Mouse (Mus musculus): ENCODE data around the gene Vmn1r188. TPM values are rescaled to one million over a fixed set of nuclear protein-coding genes. Genes with fewer than 3 reads are reported as not detected.
"Not testable (repeated sequence)": the region's sequence is repeated elsewhere in the genome, so short reads cannot be mapped to it uniquely, and the experiment has no call there.

Vmn1r188 gene
- total RNA-seq (2021): not detected
- long read RNA-seq, experiment 1: 0 reads
- long read RNA-seq, experiment 2: 0 reads

DNA sequence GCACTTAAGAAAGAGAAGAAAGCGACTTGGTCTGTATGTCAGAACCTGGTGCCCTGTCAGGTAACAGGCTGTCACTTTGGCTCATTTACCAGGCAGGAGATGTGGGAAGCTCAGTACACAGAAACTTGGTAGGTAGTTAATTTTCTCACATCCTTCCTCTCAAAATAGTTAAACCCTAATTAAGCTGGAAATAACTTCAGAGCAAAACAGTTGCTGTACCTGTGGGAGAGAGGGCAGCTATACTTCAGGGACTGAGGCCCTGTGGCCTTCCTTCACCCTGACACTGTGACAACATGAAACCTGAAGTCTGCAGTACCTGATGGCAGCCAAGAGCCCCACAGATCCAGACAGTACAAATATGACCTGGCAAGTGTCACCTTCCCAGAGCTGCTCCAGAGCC is at the start of gene Vmn1r188:
TSS of gene Vmn1r188 (plus strand) at position 301 of the 400 bp plus-strand sequence.
- DNase-seq (ENCODE audit: low spot score in 2 of 2): not testable (repeated sequence)

DNA sequence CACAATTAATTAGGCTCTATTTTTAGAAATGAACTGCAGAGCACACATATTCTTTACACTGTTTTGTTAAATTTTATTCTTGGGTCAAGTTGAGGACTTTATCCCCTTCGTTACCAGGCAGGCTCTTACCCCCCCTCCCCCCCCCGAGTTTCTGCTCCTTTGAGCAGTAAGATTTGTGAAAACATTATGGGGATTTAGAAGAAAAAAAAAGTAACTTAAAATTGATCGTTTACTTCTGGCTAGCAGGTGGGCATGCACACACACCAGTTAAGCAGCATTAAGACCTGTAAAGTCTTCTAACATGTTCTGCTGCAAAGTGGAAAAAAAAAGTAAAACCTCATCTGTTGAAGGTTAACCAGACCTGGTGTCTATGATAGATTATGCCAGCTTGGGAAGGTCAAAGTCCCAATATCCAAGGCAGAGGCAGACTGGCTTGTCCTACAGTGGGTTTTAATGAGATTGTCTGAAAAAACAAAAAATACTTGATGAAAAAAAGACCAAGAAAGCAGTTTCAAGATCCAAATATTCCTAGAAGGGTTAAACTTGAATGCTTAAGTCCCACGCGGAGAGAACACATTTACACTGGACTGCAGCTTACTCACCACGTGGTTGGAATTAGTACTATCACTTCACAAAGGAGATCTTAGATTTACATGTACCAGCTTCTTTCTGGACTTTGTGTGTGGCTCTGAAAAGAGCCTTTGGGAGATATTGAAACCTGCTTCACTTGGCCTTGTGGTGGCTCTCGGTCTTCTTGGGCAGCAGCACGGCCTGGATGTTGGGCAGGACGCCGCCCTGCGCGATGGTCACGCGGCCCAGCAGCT is 49.6 kb upstream of the Vmn1r188 start:
- no peak for DNase-seq (ENCODE audit: low spot score in 2 of 2)

DNA sequence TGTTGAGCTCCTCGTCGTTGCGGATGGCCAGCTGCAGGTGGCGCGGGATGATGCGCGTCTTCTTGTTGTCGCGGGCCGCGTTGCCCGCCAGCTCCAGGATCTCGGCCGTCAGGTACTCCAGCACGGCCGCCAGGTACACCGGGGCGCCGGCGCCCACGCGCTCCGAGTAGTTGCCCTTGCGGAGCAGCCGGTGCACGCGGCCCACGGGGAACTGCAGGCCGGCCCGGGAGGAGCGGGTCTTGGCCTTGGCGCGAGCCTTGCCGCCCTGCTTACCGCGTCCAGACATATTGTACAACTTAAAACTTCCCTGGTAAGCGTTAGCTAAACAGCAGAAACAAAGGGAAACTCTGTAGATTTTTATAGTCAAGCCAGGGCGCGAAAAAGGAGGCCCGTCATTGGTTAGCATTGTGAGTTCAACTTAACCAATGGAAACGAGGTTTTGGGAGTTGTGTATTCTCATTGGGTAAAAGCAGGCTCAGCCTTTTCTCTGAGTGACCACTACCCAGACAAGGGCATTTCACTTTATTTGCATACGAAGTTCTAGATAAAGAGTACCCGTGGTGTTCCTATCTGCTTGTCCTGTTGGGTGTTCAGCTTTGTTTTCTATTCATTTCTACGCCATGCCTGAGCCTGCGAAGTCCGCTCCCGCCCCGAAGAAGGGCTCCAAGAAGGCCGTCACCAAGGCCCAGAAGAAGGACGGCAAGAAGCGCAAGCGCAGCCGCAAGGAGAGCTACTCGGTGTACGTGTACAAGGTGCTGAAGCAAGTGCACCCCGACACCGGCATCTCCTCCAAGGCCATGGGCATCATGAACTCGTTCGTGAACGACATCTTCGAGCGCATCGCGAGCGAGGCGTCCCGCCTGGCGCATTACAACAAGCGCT is 48.7 kb upstream of the Vmn1r188 start, which contains the start of the genes Hist1h2ah and Hist1h2bk:
TSS of gene Hist1h2ah (minus strand) at position 302 of the 882 bp plus-strand sequence.
TSS of gene Hist1h2bk (plus strand) at position 604 of the 882 bp plus-strand sequence.
- peak; percentile 85 to 96 for DNase-seq (ENCODE audit: low spot score in 2 of 2)

DNA sequence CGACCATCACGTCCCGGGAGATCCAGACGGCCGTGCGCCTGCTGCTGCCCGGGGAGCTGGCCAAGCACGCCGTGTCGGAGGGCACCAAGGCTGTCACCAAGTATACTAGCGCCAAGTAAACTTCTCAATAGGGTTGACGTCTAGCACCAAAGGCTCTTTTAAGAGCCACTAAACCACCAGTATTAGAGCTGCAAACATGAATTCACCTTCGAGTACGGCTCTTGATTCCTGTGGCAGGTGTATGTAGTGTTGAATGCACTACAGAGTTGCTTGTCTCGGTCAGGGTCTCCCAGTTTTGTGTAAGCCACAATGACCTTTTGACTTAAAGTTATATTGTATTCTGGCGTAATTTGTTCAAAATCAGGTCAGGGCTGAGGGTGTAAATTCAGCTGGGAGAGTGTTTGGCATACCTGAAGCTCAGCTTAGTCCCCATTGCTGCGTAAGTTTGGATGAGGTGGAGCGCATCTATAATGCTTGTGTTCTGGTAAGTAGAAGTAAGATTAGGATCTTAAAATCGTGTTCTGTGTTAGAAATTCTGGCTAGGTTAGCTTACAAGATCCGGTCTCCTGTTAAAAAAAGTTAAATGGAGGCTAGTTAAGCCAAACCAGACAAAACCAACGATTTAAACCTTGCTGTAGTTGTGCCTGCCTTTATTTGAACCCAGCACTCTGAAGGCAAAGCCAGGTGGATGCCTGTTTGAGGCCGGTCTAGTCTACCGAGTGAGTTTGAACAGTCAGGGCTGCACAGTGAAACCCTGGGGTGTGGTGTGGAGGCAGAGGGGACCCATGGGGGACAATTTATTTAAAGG is 47.9 kb upstream of the Vmn1r188 start:
- DNase-seq (ENCODE audit: low spot score in 2 of 2): no peak

DNA sequence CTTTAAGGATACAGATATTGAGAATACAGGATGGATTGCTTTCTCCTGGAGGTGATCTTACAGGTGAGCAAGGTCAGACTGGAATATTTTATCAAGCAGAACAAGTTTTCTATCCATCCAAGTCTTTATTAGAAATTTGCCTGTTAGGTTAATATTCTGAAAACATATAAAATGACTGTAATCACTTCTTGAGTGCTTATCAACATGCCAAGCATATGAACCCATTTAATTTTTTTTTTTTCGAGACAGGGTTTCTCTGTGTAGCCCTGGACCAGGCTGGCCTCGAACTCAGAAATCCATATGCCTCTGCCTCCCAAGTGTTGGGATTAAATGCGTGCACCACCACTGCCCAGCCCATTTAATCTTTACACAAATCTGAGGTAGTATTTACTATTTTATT is 47.3 kb upstream of the Vmn1r188 start:
- DNase-seq (ENCODE audit: low spot score in 2 of 2): no peak

DNA sequence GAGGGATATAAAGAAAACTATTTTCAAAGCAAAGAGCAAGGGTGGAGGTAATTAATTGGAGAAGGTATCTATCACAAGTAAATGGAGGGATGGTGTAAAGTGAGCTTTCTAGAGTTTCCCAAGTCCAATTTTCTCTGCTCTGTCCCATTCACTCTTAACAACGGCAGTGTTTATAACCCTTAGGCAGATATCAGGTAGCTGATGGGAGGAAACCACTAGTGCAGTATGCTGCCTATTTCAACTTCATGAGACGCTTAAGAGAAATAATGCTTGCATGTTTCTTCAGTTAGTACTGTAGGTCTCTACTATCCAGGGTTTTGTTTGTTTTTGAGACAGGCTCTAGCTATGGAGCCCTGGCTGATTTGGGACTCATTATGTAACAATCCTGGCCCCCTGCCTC is 46.8 kb upstream of the Vmn1r188 start:
- DNase-seq (ENCODE audit: low spot score in 2 of 2): no peak

DNA sequence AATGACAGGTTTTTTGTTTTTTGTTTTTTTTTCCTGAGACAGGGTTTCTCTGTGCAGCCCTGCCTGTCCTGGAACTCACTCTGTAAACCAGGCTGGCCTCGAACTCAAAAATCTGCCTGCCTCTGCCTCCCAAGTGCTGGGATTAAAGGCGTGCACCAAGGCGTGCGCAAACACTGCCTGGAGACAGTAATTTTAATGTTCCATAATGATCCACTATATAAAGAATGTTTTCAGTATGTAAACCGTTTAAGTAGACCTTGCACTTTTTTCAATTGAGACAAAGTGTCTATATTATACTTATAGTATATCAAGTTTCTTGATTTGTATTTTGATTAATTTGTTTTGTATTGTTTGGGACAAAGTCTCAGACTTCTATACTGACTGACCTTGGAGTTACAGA is 44.9 kb upstream of the Vmn1r188 start:
- DNase-seq (ENCODE audit: low spot score in 2 of 2): no peak

DNA sequence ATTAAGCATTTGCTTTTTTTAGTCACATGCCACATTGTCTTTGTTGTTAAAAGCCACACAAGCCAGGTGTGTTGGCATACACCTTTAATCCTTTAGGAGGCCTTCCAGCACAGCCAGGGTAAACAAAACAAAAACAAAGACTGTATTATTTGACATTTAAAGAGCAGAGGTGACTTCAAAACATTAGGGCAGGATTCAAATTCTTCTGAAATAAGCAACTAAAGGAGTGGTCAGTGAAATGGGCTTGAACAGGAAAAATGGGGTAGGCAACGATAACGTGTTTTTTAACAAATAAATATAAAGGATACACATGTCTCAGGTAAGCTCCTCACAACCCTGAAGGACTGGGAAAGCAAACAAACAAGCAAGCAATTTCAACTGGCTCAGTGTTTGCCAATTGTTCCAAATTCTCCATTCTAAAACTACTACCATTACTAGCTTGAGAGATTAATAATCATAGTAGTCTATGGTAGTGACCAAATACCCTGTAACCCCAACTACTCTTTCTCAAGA is 44.2 kb upstream of the Vmn1r188 start:
- DNase-seq (ENCODE audit: low spot score in 2 of 2): no peak

DNA sequence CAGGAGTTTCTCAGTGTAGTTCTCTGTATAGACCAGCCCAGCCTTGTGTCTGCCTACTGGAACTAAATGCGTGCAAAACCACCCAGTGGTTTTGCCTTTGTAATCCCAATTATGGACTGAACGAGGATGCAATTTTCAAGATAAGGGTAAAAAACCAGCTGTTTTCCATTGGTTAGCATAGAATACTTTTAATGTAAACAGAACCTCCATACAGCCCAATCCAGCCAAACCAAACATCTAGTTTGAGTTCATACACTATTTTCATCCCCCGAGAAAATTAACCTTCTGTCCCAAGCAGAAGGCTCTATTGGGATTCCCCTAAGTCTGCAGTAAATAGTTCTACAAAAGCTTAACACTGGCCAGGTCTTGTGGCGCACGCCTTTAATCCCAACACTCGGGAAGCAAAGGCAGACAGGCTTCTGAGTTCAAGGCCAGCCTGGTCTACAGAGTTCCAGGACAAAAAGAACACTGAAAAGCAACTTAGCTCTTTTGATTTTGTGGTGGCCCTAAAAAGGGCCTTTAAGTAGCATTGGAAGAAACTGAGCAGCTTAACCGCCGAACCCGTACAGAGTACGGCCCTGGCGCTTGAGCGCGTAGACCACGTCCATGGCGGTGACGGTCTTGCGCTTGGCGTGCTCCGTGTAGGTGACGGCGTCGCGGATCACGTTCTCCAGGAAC is 43.6 kb upstream of the Vmn1r188 start:
- DNase-seq (ENCODE audit: low spot score in 2 of 2): no peak

DNA sequence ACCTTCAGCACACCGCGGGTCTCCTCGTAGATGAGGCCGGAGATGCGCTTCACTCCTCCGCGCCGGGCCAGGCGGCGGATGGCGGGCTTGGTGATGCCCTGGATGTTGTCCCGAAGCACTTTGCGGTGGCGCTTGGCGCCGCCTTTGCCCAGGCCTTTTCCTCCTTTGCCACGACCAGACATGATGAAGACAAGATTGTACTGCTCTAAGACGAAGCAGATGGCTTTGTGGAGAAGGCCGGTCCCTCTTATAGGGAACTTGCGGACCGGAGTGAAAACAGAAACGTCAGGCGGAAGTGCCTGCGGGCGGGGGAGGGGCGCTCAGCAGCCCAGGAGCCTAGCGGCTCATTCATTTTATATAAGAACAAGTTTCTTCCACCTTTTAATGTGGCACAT is 43.1 kb upstream of the Vmn1r188 start, which contains the start of gene Hist1h4i:
TSS of gene Hist1h4i (minus strand) at position 221 of the 395 bp plus-strand sequence.
- DNase-seq (ENCODE audit: low spot score in 2 of 2): peak; percentile 97

DNA sequence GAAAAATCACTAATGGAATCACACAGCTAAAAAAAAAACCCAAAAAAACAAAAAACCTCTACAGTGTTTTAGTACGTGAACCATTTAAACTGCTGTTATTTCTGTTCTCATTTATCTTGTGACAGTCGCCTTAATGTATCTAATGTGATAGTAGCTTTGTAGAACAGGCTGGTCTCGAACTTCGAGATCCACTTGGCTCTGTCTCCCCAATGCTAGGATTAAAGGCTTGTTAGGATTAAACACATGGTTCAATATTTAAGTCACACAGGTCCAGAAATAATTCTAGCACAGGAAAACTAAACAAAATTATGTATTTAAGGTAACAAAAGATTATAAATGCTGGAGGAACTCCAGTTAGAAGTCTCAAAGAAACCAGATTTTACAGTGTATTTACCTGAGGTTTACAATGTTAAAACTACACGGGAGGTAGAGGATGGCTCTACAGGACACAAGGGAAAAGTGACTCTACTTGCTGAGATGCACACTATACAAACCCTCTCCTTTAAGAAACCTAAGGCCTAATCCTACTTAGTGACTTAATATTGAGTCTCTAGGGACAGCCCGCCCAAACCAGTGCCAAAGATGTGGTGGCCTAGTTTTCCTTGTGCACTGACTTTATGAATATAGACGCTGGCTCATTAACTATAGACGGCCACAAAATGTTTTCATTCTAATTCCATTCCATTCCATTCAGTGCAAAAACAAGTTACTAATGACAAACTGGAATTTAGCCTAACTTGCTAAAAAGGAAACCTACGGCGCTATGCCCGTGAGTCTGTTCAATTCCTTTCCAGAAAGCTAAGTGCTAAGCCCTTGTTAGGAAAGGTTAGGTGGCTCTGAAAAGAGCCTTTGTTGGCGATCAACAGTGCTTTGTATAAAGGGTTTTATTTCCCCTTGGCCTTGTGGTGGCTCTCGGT is 42.3 kb upstream of the Vmn1r188 start:
- DNase-seq (ENCODE audit: low spot score in 2 of 2): no peak

DNA sequence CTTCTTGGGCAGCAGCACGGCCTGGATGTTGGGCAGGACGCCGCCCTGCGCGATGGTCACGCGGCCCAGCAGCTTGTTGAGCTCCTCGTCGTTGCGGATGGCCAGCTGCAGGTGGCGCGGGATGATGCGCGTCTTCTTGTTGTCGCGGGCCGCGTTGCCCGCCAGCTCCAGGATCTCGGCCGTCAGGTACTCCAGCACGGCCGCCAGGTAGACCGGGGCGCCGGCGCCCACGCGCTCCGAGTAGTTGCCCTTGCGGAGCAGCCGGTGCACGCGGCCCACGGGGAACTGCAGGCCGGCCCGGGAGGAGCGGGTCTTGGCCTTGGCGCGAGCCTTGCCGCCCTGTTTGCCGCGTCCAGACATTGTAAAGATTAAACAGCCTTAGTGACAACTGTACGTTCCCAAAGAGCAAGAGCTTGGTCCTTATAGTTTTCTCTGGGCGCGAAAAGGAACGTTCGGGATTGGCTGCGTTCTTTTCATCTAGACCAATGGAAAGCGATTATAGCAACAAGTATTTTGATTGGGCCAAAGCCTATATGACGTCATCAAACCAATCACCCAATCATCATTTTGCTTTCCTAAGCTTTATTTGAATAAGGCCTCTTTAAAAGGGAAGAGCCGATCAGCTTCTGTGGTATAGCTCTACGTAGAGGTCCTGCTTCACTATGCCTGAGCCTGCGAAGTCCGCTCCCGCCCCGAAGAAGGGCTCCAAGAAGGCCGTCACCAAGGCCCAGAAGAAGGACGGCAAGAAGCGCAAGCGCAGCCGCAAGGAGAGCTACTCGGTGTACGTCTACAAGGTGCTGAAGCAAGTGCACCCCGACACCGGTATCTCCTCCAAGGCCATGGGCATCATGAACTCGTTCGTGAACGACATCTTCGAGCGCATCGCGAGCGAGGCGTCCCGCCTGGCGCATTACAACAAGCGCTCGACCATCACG is 41.4 kb upstream of the Vmn1r188 start, which contains the start of the genes Hist1h2ag and Hist1h2bj:
TSS of gene Hist1h2ag (minus strand) at position 377 of the 935 bp plus-strand sequence.
TSS of gene Hist1h2bj (plus strand) at position 647 of the 935 bp plus-strand sequence.
- peak; percentile 83 to 98 for DNase-seq (ENCODE audit: low spot score in 2 of 2)

DNA sequence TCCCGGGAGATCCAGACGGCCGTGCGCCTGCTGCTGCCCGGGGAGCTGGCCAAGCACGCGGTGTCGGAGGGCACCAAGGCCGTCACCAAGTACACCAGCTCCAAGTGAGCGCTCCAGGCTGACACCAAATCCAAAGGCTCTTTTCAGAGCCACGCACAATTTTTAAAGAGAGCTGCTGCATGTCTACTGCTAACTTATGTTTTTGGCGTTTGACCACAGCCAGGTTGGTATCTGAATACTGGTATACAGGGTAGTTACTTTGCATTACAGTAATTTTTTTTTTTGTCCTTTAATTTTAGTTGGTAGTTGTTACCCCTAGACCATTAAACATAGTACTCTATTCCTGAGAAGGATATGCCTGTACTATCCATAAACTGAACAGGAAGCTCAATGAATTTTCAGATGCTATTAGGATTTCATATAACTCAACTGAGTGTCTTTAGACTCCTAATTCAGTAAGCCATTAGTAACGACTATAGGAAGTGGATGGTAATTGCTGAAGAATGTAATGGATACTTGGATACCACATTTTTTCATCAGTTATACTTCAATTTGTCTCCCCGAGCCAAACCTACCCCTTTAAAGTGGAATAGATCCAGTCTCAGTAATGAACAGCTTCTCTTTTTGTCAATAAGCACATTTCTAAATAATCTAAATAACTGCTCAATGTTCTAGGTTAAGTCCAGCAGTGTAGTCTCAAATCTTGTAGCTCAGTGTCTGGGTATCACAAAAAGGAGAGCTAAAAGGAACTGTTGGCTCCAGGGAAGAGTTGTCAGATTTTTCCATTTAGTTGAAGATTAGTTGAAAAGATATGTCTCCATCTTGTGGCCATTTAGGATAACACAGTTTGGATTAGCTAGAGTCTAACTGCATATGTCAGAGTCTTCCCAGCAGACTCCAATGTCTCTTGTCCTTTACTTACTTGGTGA is 40.5 kb upstream of the Vmn1r188 start:
- DNase-seq (ENCODE audit: low spot score in 2 of 2): peak in 1 of 2 experiments; percentile 76

DNA sequence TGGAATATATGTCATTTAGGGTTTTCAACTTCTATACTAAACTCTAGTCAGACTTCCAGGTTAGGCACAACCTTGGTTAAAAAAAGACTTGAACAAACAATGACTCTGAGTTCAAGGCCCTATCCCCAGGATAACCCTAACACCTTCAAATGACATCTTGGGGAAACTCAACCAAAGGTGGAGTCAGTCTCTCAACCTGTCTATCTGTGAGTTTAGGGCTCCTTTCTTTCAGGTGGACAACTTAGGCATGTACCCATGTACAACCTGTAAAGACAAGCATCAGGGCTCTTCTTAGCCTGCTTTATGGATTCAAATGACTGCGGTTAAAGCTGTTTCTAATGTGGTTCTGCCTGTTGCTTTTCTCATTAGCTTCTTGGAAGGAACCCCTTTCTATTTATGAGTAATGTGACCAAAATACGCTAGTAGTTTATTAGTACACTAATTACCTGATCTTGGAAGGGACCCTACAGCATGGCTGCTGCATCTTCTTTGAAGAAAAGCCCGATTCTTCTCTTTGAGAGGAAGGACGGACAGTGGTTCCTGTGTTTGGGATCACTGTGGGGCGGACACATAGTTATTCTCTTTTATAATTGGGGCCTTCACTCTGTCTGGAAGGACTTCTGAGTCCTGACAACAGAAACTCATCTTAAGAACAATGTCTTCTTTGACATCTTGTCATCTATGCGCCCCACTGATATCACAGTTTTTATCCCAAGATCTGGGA is 39.6 kb upstream of the Vmn1r188 start:
- DNase-seq (ENCODE audit: low spot score in 2 of 2): no peak

DNA sequence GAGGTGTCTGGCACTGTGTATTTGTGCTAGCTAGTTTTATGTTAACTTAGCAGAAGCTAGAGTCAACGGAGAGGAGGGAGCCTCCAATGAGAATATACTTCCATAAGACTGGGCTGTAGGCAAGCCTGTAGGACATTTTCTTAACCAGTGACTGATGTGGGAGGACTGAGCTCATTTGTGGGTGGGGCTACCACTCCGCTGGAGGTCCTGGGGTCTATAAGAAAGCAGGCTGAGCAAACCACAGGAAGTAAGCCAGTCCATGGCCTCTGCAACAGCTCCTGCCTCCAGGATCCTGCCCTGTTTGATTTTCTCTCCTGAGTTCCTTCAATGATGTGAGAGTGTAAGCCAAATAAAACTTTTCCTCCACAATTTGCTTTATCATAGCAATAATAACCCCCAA is 38.9 kb upstream of the Vmn1r188 start:
- no peak for DNase-seq (ENCODE audit: low spot score in 2 of 2)

DNA sequence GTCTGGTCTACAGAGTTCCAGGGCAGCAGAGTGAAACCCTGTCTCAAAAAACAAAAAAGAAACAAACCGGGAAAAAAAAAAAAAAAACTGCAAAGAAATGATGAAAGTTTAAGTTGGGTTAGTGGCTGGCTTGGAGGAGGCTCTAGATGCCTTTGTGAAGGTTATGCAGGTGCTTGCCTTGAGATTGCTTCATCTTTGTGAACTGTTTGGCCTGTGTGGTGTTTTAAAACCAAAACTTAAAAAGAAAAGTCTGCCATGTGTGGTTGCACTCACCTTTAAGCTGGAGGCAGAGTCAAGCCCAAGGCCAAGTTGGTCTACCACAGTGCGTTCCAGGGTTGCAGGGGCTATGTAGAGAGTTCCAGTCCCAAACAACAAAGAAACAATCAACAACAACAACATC is 35.2 kb upstream of the Vmn1r188 start:
- DNase-seq (ENCODE audit: low spot score in 2 of 2): no peak
